Mouse (Mus musculus): ENCODE measurements around the gene Reg3b. TPM values are rescaled to one million over a fixed set of nuclear protein-coding genes. Genes with fewer than 3 reads are reported as not detected.
"Not testable (repeated sequence)": the region's sequence is repeated elsewhere in the genome, so short reads cannot be mapped to it uniquely, and the experiment has no call there.

Gene Reg3b
- total RNA-seq (2017), result not detected in 3 replicates

DNA sequence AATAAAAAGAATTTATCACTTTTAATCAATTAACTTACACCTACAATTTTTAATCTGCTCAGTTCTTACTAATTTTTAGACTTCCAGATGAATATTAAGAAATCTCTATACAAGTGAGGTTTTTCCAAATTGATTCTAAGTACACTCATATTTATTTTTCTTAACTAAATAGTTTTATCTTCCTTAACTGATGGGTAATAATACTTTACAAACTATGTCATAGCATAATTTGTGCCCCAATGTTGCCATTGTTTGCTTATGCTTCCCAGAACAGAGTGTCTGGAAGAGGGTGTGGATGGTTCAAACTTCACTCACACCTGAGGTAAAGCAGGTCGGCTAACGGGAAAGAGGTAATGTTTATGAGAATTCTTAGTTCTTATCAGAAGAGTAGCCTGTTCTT, at the start of gene Reg3b:
Reg3b (plus strand) TSS at position 301 of the 400 bp plus-strand sequence.
- no peak for ATAC-seq (replicated peaks; ENCODE audit: insufficient number of reproducible peaks, low FRiP score, low TSS enrichment, poor library complexity, severe bottlenecking)

DNA sequence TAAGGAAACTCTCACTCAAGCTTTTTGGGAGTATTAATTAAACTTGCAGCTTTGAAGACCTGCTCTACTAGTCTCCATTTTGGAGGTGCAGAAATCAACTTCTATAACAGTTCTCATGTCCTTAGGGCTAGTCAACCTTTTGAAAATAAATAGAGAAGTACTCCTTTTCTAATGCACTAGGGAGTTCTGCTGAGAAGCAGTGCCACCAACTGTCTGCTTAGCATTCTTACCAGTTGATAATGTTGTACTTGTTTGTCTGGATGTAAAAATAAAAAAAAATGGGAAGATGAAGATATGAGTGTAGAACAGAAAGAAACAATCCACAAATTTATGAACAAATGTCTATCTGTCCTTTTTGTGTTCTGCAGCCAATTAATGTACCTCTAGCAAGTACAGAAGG, 42.7 kb upstream of the Reg3b start:
- ATAC-seq (replicated peaks; ENCODE audit: insufficient number of reproducible peaks, low FRiP score, low TSS enrichment, poor library complexity, severe bottlenecking), result no peak

DNA sequence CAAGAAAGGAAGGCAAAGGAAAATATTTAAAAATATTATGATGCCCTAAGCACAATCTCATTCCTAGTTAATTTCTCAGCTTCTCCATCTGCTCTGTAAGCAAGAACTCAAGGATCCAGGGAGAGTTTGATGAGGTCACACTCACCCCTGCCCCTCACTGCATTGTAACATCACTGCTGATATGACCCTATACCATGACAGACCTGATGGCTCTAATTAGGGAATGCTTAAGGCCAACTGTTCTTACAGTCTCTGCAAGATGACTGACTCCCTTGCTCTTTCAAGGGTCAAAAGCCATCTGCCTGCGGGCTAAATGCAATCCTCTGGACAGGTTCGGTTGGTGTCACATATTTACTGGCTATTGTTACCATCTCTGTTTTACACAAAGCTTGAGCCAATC, 41.3 kb upstream of the Reg3b start:
- no peak for ATAC-seq (replicated peaks; ENCODE audit: insufficient number of reproducible peaks, low FRiP score, low TSS enrichment, poor library complexity, severe bottlenecking)

DNA sequence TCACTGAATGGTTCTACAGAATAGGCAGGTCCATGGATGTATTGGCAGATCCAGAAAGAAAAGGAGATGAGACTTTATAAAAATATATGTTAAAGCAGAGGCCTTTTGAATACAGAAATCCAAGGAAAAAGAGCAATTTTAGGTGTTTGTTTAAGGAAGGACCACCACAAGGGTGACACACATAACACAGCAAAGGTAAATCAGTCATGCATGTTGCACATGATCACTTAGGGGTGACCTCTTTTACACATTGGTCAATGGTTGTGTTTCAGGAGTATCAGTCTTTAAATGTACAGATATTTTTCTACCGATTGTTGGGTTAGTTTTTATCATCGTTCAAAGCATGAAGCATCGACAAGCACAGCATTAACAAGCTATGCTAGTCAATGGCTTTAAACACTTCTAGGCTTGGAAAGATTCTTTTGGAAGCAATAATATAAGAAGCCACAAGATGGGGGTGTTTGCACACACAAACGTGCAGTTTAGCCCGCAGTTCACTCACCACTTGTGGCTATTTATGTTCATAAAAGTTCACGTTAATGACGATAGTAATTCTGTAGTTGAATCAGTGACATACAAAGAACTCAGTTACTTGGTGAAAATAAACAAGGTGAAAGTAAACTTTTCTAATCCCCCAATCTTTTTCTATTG, 38.4 kb upstream of the Reg3b start:
- no peak for ATAC-seq (replicated peaks; ENCODE audit: insufficient number of reproducible peaks, low FRiP score, low TSS enrichment, poor library complexity, severe bottlenecking)

DNA sequence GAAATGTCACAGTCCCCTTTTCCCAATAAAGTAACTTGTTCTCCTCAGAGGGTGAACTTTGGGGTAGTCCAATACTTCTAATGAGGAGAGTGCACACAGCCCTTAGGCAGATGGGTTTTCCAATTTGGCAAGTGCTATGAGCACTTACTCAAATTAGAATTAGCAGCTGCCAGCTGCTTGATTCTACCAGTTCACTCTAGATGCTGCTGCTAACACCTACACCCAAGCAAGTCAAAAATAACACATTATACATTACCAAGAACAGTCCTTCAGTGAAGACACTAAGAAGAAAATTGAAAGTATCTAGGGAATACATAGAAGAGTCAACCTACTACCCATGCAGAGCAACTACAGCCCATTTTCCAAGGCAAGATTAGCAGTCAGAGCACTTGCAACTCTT, 30.2 kb upstream of the Reg3b start:
- ATAC-seq (replicated peaks; ENCODE audit: insufficient number of reproducible peaks, low FRiP score, low TSS enrichment, poor library complexity, severe bottlenecking), result no peak

DNA sequence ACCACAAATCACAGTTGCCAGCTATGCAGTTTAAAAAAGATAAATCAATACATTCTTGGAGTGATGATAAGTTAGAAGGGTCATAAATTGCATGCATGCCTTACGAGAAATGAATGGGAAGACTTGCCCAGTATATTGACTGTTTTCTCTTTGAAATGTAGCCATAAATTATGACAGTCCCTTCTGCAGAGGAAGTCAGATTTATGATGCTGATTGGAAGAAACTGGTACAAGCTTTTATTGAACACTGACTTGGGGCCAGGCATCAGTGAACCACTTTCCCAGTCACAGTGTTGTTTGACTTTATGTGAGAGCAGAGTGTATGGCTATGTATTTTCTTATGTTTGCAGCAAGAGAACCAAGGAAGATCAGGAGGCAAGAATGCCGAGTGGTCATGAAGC, 28.8 kb upstream of the Reg3b start:
- no peak for ATAC-seq (replicated peaks; ENCODE audit: insufficient number of reproducible peaks, low FRiP score, low TSS enrichment, poor library complexity, severe bottlenecking)

DNA sequence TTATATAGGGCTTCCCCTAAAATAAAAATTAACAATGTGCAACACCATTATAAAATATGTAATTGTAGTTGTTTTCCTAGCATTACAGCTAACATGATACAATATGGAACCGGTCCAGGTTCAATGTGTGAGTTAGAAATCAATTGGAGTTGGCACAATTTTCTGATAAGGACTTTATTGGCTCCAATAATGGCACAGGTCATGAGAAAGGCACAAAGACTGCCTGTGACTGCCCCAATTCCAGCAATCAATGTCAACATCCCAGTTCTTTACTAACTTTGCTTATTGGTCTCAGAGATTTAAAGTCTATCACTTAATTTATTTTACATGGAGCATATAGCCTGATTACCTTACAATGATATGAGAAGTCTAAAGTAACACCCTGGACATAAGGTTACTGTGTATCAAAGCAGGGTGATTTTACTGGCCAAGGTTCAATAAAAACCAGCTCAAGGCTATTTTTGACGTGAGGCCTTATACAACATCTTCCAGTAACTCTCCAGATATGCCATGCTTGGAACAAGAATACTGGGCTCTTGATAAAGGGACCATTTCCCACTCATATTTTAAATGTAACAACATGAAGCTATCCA, 8.4 kb upstream of the Reg3b start:
- ATAC-seq (replicated peaks; ENCODE audit: insufficient number of reproducible peaks, low FRiP score, low TSS enrichment, poor library complexity, severe bottlenecking), result no peak

GRCm38 (mm10) chr6:78378765-78379164, 8.3 kb downstream of the Reg3b start, which contains the start of gene Reg3d:
Gene Reg3d, minus strand, starts transcription at chr6:78378865.
- ATAC-seq (replicated peaks; ENCODE audit: insufficient number of reproducible peaks, low FRiP score, low TSS enrichment, poor library complexity, severe bottlenecking), result no peak

GRCm38 (mm10) chr6:78380409-78380808, 10.0 kb downstream of the Reg3b start, which contains the start of gene Reg3a:
Gene Reg3a, plus strand, starts transcription at chr6:78380709.
- ATAC-seq (replicated peaks; ENCODE audit: insufficient number of reproducible peaks, low FRiP score, low TSS enrichment, poor library complexity, severe bottlenecking), result no peak

- ATAC-seq (replicated peaks; ENCODE audit: insufficient number of reproducible peaks, low FRiP score, low TSS enrichment, poor library complexity, severe bottlenecking), result no peak
Observed at GRCm38 (mm10) chr6:78385609-78386008, 15.2 kb downstream of the Reg3b start.

DNA sequence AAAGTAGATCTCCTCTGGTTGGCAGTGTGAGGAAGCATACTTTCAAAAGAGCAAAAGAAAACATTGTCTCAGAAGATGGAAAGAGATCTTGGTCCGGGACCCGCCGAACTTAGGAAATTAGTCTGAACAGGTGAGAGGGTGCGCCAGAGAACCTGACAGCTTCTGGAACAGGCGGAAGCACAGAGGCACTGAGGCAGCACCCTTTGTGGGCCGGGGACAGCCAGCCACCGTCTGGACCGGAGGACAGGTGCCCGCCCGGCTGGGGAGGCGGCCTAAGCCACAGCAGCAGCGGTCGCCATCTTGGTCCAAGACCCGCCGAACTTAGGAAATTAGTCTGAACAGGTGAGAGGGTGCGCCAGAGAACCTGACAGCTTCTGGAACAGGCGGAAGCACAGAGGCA, 24.9 kb downstream of the Reg3b start, which contains the start of gene Reg2:
Reg2 (plus strand) TSS at position 301 of the 400 bp plus-strand sequence.
- not testable (repeated sequence) for ATAC-seq (replicated peaks; ENCODE audit: insufficient number of reproducible peaks, low FRiP score, low TSS enrichment, poor library complexity, severe bottlenecking)

GRCm38 (mm10) chr6:78422411-78422810, 52.0 kb downstream of the Reg3b start, which contains the start of gene Reg1:
Gene Reg1, plus strand, starts transcription at chr6:78422711.
- ATAC-seq (replicated peaks; ENCODE audit: insufficient number of reproducible peaks, low FRiP score, low TSS enrichment, poor library complexity, severe bottlenecking), result not testable (repeated sequence)

Other genes starting within 250 kb of the Reg3b start
- not detected in 3 replicates for gene Reg3d, start 8.2 kb downstream of the Reg3b start, total RNA-seq (2017)
- not detected in 3 replicates for gene Reg3a, start 10.1 kb downstream of the Reg3b start, total RNA-seq (2017)
- gene Reg2, start 25.0 kb downstream of the Reg3b start, total RNA-seq (2017), result not detected in 3 replicates
- not detected in 3 replicates for gene Reg1, start 52.1 kb downstream of the Reg3b start, total RNA-seq (2017)
- not detected in 3 replicates for gene Reg3g, start 98.2 kb downstream of the Reg3b start, total RNA-seq (2017)